Mouse (Mus musculus) spleen, postnatal 36 days (tissue): ENCODE results near the gene Il17rd.

Experiments
- DNase-seq, 2 experiments: peaks; one replicate each; pipeline ENCODE4 v3.0.0; 2022; ENCODE audit warnings: low spot score in 2 of 2, mixed read lengths in 1 of 2

Il17rd gene

DNA sequence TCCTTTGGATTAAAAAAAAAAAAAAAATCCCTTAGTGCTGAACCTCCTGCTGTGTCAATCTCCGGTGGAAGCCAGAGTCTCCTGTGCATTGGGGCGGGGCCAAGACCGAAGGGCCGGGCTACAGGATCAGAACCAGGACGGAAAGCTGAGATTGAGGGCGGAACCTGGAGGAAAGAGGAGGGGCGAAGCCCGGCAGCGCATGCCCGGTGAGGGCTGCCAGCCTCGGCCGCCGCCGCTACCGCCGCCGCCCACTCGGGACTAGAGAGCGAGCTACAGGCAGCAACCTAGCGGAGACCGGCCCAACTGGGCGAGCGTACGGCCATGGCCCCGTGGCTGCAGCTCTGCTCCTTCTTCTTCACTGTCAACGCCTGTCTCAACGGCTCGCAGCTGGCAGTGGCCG is at the start of gene Il17rd:
Gene Il17rd, plus strand, starts transcription at position 159 of the 400 bp plus-strand sequence.
- DNase-seq = peak; percentile 76 to 83

DNA sequence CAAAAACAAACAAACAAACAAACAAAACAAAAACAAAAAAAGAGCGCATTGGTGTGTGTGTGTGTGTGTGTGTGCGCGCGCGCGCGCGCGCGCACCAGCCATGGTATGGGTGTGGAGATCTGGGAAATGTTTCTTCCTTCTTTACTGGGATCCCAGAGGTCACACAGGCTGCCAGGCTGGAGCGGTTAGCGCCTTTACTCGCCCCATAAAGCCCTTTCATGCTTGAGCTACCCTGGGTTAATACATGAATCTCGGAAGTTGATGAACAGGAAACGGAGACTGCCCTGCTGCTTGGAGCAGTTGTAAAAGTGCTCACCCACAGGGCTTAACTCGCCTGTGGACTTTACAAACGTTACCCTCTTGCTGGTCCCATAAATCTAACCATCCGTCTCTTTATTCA is 47.1 kb upstream of the Il17rd start:
- DNase-seq = no peak

DNA sequence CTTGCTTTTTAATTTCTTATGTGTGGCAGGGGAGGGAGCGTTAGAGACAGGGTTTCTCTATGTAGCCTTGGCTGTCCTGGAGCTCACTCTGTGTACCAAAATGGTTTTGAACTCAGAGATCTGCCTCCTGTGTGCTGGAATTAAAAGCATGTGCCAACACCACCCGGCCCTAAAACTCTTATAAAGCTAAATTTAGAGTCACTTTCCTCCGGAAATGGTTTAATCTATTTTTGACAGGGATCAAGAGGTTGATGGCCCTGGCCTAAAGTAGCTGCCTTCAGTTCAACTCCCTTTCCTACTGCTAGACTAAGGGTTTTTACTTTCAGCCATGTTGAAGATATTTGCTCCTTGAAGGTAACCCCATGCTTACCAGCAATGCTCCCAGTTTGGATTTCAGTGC is 45.3 kb upstream of the Il17rd start:
- no peak for DNase-seq

- peak; percentile 54 to 56 for DNase-seq
These were observed 44.5 kb upstream of the Il17rd start, which contains the start of gene Hesx1 for GRCm38 (mm10) chr14:26994211-26994741. Gene Hesx1 (plus strand): TSS chr14:26994416.

- no peak for DNase-seq
These were observed 42.5 kb upstream of the Il17rd start for GRCm38 (mm10) chr14:26996257-26996656.

DNA sequence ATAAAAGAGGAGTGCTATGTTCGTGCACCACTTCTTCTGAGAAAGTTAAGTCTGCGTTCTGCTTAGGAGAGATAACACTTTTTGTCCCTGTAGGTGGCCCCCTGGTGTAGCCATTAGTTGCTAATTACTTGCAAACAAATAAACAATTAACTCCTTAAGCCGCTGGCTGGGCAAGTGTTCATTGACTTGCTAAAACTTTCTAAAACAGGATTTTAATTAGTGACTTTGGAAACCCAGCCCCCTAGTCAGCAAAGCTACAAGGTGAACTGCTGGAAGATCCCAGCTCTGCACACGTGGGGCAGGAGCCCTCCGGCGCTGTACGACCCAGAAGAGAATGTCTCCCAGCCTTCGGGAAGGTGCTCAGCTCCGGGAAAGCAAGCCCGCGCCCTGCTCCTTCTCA is 38.4 kb upstream of the Il17rd start:
- no peak for DNase-seq

DNA sequence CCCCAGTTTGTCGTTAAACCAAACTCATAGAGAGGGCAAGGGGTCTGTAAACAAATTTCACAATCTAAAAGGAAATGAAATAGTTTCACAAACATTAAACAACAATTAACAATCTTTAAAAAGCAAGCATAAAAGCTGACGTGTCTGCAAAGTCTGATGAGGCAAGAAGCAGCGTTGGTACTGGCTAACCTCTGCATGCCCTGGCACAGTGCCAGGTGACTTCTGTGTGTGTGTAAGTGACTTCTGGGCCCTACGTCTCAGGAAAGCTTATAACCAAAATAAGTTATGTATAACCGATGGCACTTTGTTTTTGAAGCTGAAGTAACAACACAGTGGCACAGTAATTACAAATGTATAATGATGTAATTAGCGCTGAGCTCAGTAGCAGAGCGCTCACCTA is 33.8 kb upstream of the Il17rd start:
- no peak for DNase-seq

DNA sequence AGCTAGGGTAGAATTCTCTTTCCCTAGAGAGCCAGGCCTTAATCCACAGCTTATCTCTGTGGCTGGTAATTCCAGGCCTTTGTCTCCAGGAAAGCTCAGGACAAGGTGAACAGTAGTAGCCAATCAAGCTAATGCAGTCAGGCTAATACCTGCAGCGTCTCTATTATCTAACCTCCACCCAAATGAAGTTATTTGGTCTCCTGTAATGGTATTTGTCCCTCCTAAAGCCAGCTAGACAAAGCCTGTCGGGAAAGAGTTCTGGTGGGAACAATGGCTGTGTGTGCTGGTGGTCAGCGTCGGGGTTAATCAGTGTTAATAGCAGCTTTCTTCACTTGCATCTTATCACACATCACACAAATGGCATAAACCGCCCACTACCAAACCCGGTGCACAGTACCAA is 32.8 kb upstream of the Il17rd start:
- DNase-seq = no peak

- DNase-seq = no peak
These were observed 27.2 kb upstream of the Il17rd start for GRCm38 (mm10) chr14:27011561-27011960.

- DNase-seq = no peak
These were observed 25.1 kb upstream of the Il17rd start for GRCm38 (mm10) chr14:27013658-27014057.

DNA sequence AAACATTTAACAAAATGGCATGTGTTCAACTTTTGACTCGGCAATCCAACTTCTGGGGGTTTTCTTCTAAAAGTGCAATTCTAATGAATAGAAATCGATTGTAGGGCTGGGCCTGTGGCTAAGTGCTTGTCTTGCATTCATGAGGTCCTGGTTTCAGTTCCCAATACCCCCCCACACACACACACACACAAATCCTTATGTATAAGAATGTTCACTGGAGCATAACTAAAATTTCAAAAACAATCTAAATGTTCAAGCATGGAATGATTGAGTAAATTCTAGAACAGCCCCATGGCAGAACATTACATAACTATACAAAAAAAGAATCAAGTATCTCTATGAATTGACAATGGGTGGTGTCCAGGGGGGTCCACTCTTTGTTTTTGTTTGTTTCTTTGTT is 20.8 kb upstream of the Il17rd start:
- peak in 1 of 2 experiments; percentile 18 for DNase-seq

DNA sequence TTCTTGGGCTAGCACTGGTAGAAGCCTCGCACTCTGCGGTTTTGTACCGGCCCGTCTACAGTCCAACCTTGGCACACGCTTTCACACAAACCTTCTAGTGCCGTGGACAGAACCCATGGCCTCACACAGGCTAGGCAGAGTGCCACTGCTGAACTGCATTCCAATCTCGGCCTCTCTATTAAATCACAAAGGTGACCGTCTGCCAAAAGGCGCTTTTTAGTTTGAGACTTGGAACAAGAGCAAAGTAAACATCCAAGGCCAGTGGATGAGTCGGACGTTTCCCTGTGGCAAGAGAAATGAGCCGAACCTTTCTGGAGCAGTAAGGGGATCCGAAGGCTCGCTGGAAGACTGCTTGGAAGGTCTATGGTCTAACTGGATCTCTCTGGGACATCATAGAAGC is 18.9 kb upstream of the Il17rd start:
- DNase-seq = no peak

DNA sequence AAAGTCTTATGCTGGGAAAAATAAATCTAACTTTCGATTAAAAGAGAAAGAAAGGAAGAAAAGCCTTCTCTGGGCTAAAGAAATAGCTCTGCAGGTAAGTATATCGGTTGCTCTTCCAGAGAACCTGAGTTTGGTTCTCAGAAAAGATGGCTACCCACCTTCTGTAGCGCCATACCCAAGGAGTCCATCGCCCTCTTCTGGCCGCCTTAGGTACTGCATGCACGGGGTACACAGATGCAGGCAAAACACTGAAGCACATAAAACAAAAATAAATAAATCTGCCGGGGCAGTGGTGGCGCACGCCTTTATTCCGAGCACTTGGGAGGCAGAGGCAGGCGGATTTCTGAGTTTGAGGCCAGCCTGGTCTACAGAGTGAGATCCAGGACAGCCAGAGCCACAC is 15.9 kb upstream of the Il17rd start:
- peak; percentile 42 to 48 for DNase-seq

- no peak for DNase-seq
These were observed 14.1 kb upstream of the Il17rd start for GRCm38 (mm10) chr14:27024664-27025063.

DNA sequence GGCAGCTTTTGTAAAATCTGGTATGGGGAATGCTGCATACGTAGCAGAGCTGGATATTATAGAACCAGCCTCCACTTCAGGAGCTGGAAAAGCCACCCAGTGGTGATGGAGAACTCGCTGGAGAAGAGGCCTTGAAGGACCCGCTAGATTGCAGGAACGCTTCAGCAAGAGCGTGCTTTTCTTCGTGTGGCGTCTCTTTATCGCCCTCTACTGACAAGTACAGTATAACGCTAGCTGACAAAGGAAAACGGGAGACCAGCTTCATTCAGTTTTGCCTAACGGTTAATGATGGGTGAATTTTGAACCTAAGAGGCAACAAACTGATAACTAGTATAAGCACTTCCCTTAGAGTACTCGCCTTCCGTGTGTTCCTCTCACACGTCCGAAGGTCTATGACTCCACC is 9.0 kb upstream of the Il17rd start:
- DNase-seq = peak; percentile 11 to 40

- DNase-seq = peak; percentile 53 to 58
These were observed 7.6 kb upstream of the Il17rd start for GRCm38 (mm10) chr14:27031142-27031541.

DNA sequence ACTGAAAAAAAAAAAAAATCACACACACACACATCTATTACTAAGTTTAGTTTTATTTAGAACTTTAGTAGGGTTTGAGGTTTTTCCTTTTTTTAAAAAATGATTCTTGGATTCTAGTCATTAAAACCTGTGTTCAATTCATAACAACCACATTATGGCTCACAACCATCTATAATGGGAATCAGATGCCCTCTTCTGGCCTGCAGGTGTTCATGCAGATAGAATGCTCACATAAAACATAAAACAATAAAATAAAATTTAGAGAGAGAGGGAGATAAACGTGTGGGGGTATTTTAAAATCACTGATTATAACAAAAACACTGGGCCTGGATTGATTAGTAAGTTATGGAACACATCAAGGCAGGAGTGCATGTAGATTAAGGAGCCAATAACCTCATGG is 1.2 kb upstream of the Il17rd start:
- no peak for DNase-seq

DNA sequence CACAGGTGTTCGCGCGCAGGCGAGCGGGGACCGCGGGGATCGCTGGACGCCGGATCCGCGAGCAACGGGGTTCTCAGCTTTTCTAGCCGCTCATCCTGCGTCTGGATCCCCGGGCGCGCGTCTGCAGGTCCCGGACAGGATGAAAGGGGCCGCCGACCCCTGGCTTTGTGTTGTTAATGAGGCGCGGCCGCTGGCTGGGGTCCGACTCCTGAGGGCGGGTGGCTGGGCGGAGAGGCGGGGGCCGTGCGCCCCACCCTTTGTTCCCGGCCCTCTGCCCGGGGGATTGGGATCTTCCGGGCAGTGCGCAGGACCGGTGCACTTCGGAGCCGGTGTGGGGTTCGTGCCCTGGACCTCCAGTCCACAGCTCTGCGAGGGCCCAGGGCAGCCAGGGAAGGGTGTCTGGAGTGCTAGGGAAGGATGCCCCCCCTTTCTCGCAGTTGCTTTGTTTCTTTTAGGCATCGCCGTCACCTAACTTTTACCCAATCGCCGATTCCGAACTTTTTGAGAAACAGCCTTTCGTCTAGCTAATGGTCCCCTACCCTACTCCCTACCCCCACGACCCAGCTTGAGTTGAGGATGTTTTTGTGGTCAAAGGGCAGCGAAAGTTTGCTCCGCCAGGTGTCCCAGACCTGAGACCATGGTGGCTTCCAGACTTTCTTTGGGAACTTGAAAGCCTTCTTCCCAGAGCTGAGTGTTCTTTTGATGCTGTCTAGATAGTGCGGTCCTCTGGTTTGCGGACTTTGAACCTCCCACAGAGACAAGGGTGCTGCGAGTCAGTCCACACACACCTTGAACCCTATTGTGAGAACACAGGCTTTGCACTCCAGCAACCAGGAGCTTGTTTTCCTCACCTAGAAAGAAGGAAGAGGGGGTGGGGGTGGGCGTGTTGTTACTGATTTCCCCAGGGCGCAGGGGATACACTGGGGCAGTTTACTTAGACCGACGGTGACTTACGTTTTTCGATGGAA is 824 bp downstream of the Il17rd start:
- no peak for DNase-seq

GRCm38 (mm10) chr14:27040451-27040850 is 1.7 kb downstream of the Il17rd start:
- no peak for DNase-seq

DNA sequence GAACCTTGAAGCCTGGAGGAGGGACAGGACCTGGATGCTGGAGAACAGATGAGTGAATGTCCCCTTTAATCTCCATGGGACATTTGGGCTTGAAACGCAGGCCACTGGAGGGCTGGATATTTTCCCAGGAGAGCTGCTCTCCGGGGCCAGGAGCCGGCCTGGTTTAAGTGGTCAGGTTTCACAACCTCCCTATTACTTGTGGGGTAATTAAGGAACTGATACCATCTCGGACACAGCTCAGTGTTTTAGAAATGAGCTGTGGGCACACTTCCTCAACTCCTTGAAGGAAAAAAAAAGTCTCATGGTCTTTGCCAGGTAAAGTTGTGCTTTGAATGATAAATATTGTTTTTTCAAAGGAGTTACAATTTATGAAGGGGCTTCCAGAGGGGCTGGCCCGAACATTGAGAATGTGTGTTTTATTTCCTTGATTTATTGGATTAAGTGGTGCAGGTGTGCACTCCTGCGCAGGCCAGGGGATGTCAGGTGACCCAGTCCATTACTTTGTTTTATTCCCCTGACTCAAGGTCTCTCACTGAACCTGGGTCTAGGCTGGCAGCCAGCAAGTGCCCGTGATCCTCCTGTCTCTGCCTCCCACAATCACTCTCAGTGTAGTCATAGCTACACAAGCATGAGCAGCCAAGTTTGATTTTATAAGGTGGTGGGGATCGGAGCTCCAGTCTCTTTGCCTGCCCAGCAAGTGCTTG is 3.7 kb downstream of the Il17rd start:
- peak; percentile 41 to 47 for DNase-seq

GRCm38 (mm10) chr14:27043416-27043815 is 4.7 kb downstream of the Il17rd start:
- DNase-seq = no peak

DNA sequence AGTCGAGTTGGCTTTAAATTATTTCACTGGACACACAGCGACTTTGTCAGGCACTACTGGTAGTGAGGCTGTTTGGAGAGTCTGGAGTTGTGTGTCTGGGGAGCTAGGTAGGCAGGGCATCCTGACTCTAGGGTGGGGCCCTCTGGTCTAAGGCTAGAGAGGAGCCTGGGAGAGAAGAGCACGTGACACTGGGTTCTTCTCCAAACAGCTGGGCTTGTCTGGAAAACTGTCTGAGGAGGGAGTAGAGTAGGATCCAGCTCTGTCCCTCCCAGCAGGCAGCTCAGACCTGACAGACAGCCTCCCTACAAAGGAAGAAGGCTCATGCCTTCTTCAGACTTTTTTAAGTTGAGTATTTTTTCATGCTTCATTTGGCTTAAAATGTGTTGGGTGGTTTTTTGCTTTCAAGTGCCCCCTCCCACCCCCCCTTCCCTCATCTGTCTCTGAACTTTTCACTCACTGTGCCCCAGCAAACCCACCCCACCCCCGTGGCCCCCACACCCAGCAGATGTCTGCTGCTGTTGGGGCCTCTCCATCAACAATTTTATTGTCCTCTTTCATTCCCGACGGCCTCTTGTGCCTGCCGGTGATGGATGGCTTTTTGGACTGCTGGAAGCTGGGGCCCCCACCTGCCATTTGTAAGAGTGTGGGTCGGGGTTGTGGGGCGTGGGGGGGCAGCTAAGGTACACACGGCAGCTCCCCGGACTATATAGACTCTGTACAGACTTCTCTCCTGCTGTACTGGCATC is 5.7 kb downstream of the Il17rd start:
- peak; percentile 4 to 7 for DNase-seq
